Mouse (Mus musculus) adrenal gland, postnatal 25 days (tissue): ENCODE results near the gene Hrh2. TPM values are rescaled to one million over a fixed set of nuclear protein-coding genes. Genes with fewer than 3 reads are reported as not detected.

Experiments
- DNase-seq: peaks from one replicate; pipeline ENCODE4 v3.0.0; 2021; ENCODE audit warnings: mixed read lengths
- total RNA-seq: library from RNA; stranded (reverse); gene quantifications from 2 replicates; pipeline ENCODE4 v1.2.3, GENCODE M21; 2021

Hrh2 gene
- total RNA-seq, 1 experiment from 2014 or later = 0.36 TPM

DNA sequence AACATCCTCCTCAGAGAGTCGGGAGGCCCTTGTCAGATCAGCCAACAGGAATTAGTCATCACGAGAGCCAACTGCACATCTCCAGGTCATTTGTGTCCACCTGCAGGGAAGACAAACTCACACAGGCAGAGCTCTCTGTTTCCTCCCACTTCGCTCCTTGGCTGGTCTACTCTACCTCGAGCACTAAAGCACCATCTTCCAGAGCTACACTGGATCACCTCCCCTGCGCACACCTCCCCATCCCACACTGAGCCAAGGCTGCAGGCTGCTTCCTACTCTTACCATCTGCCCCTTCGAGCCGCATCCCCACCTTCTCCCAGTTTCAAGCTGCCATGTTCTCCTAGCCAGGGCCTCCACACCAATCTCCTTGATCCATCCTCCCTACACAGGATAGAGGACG, 77.7 kb downstream of the Hrh2 start:
- no peak for DNase-seq

DNA sequence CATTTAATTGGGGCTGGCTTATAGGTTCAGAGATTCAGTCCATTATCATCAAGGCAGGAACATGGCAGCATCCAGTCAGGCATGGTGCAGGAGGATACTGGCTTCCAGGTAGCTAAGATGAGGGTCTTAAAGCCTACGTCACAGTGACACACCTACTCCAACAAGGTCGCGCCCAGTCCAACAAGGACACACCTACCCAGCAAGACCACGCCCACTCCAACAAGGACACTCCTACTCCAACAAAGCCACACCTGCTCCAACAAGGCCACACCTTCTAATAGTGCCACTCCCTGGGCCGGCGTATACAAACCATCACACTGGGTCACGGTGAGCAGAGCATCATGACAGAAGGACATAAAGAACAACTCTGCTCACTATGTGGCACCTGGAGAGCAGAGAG, 80.1 kb downstream of the Hrh2 start:
- DNase-seq = no peak

DNA sequence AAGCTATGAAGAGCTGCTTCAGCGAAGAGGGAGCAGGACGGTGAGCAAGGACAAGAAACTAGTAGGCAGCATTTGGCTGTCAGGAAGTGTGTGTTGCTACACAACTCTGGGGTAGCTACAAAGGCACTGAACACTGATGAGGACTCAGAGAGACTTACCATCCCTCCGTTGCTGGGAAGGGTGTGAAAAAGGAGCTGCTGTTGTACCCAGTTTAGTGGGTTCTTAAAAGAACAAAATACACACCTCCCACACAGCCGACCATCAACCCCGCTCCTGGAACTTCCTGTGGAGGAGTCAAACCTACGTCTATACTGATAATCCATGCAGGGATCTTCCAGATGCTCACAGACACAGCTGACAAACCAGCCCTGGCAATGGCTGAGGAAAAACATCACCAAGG, 85.5 kb downstream of the Hrh2 start:
- DNase-seq = no peak

DNA sequence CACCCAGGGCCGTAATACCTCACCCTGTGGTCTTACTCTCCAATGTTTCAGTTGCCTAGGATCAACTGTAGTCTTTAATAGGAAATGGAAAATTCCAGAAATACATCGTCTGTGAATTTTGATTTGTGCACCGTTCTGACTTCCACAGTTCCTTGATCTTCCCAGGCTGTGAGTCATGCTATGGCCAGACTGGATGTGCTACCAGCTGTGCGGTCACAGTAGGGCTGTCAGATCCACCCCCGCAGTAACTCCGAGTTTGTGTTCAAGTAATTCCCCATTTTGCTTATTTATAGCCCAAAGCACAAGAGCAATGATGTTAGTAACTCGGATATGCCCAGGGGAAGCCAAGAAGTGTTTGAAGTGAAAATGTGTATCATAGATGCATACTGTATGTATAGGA, 88.4 kb downstream of the Hrh2 start:
- no peak for DNase-seq

DNA sequence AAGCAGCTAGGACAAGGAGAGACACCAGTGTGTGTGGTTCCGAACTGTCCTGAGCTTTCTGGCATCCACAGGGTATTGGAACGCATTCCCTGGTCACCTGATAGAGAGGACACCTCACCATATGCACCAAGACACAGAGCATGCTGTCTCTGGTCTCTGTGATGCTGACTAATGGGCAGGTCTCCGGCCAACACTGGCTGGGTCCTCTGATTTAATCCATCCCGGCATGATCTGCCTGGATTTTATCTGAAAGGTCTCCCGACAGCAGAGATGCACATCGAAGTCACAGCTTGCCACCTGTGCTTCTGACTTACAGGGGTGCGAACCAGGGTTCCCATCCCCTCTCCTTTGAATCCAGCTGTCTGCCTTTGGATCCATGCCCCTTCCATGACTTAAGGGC, 89.2 kb downstream of the Hrh2 start:
- no peak for DNase-seq

DNA sequence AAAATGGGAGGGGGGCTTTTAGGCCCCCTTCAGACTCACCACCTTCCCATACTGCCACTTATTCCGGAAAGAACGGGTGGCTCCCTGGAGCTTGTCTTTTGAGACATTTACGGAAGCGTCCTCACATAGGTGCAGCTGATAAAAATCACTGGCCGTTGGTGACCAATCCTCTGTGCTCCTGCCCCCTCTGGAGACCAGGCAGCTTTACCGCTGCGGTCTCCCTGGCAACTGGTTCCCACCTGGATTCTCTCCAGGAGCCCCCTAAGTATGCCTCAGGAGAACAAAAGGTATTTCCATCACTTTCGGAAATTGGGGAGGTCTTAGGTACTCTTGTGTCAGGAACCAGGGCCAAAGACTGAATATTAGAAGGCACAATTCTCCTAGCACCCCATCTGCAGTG, 89.7 kb downstream of the Hrh2 start:
- no peak for DNase-seq

DNA sequence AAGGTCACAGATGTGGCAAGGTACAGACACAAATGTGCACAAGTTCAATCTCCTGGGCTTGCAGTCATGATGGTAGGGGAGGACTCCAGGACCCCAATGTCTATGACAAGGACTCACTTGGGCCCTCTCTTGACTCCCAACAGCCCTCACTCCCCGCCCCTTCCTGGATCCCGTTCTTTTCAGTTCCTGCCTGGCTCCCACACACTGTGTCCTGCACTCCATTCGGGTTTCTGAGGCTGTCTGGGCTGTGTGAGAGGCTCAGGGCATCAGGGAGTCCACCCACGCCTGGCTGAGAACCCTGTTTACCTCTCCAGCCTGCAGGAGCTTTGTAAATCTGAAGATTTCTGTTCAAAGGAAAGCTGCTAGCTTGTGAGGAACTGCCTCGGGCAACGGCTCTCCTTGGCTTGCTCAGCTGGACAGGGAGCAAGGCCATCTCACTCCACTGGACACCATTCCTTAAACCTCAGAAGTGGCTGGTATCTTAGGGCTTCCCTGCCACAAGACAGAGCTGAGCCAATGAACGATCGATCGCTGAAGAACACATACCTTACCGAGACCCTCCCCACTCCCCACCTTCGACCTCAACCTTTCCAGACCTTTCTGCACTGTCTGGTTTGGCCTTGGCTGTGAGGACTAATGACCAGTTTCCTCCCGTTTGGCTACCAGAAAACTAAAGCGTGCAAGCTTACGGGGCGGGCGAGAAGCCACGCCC, 90.4 kb downstream of the Hrh2 start:
- DNase-seq = no peak

DNA sequence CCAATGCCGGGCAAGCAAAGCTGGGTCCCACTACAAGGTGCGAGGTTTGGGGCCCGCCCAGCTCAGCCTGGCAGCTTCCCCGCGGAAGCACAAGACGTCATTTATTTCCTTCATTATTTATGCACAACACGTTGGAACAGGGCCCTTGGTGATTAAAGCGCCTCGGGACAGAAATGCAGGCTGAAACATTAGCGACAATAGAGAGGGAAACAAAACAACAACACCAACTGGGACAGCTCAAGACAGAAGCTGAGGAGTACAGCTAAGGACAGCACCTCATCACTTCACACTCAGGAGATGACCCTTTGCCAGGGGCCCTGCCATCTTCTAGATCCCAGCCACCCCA, 90.9 kb downstream of the Hrh2 start:
- DNase-seq = no peak

Other genes starting within 250 kb of the Hrh2 start
- gene Drd1, start 136.4 kb upstream of the Hrh2 start, total RNA-seq = not detected in 2 replicates
- gene Sfxn1, start 120.3 kb upstream of the Hrh2 start, total RNA-seq = 58.9 and 62.7 TPM in 2 replicates
- gene Cplx2, start 179.2 kb downstream of the Hrh2 start, total RNA-seq = 19.7 and 28.1 TPM in 2 replicates